Mouse (Mus musculus) thymus, postnatal 25 days (tissue): Measurements from ENCODE around the gene Cab39.
"Not testable (repeated sequence)": the region's sequence is repeated elsewhere in the genome, so short reads cannot be mapped to it uniquely, and the experiment has no call there.

Source experiments
- DNase-seq: peaks from one replicate; pipeline ENCODE4 v3.0.0; 2022

Gene Cab39

GRCm38 (mm10) chr1:85791476-85791875, 1.8 kb upstream of the Cab39 start:
- DNase-seq, result no peak

GRCm38 (mm10) chr1:85794106-85794771, 998 bp downstream of the Cab39 start:
- peak; percentile 52 for DNase-seq

- DNase-seq, result no peak
Observed at GRCm38 (mm10) chr1:85795196-85795595, 2.0 kb downstream of the Cab39 start.

GRCm38 (mm10) chr1:85799776-85800175, 6.5 kb downstream of the Cab39 start:
- DNase-seq, result no peak

GRCm38 (mm10) chr1:85802517-85802916, 9.3 kb downstream of the Cab39 start:
- DNase-seq, result no peak

GRCm38 (mm10) chr1:85804551-85804950, 11.3 kb downstream of the Cab39 start:
- DNase-seq, result no peak

- no peak for DNase-seq
Observed at GRCm38 (mm10) chr1:85809256-85809655, 16.0 kb downstream of the Cab39 start.

GRCm38 (mm10) chr1:85810343-85810742, 17.1 kb downstream of the Cab39 start:
- no peak for DNase-seq

GRCm38 (mm10) chr1:85810787-85811186, 17.5 kb downstream of the Cab39 start:
- no peak for DNase-seq

GRCm38 (mm10) chr1:85814213-85814612, 21.0 kb downstream of the Cab39 start:
- not testable (repeated sequence) for DNase-seq

- DNase-seq, result no peak
Observed at GRCm38 (mm10) chr1:85818121-85818520, 24.9 kb downstream of the Cab39 start.

GRCm38 (mm10) chr1:85819695-85820094, 26.5 kb downstream of the Cab39 start:
- DNase-seq, result no peak

GRCm38 (mm10) chr1:85822239-85822638, 29.0 kb downstream of the Cab39 start:
- no peak for DNase-seq

- no peak for DNase-seq
Observed at GRCm38 (mm10) chr1:85824905-85825304, 31.7 kb downstream of the Cab39 start.

- DNase-seq, result no peak
Observed at GRCm38 (mm10) chr1:85827166-85827565, 33.9 kb downstream of the Cab39 start.

GRCm38 (mm10) chr1:85829016-85829415, 35.8 kb downstream of the Cab39 start:
- DNase-seq, result no peak

GRCm38 (mm10) chr1:85838056-85838455, 44.8 kb downstream of the Cab39 start:
- DNase-seq, result no peak

- DNase-seq, result no peak
Observed at GRCm38 (mm10) chr1:85839356-85839755, 46.1 kb downstream of the Cab39 start.

- DNase-seq, result no peak
Observed at GRCm38 (mm10) chr1:85839790-85840189, 46.5 kb downstream of the Cab39 start.

- DNase-seq, result no peak
Observed at GRCm38 (mm10) chr1:85840421-85840820, 47.2 kb downstream of the Cab39 start.

GRCm38 (mm10) chr1:85842251-85842650, 49.0 kb downstream of the Cab39 start:
- DNase-seq, result no peak

GRCm38 (mm10) chr1:85843291-85843863, 50.1 kb downstream of the Cab39 start:
- DNase-seq, result no peak

- DNase-seq, result no peak
Observed at GRCm38 (mm10) chr1:85844981-85845380, 51.7 kb downstream of the Cab39 start.

- no peak for DNase-seq
Observed at GRCm38 (mm10) chr1:85845476-85845875, 52.2 kb downstream of the Cab39 start.

- DNase-seq, result no peak
Observed at GRCm38 (mm10) chr1:85849016-85849415, 55.8 kb downstream of the Cab39 start.
